Mouse (Mus musculus) liver, postnatal 0 days (tissue): ENCODE measurements around the gene Dock4.

ENCODE experiments used
- CTCF ChIP-seq: sonication (generic); IDR thresholded peaks from 2 replicates; pipeline ENCODE4 v1.5.1; 2016; ENCODE audit warnings: antibody characterized with exemption, low read depth
- EP300 ChIP-seq: IDR thresholded peaks from 2 replicates; pipeline ENCODE4 v1.6.1; 2016; ENCODE audit warnings: antibody characterized with exemption, low read depth, mild to moderate bottlenecking

DNA sequence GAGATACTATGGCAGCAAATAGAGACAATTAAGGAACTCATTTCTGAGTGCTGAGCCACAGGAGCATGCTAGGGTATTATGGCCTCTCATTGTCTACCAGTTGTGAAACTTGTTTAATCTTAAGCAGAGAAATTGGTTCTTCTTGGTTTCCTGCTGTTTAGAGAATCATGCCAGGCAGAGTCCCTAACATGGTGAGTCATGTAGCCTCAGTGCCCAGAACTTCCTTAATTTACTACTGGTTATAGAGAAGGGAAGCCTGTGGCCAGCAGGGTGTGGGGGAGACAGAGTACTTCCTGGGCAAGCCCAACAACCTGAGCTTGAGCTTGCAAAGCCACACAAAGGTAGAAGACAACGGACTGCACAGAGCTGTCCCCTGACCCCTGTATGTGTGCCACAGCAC is 180.8 kb downstream of the Dock4 start:
- TF ChIP-seq CTCF (no peak), EP300 (no peak)
